Mouse (Mus musculus): Measurements from ENCODE around the gene Adora2a.

The Adora2a gene

DNA sequence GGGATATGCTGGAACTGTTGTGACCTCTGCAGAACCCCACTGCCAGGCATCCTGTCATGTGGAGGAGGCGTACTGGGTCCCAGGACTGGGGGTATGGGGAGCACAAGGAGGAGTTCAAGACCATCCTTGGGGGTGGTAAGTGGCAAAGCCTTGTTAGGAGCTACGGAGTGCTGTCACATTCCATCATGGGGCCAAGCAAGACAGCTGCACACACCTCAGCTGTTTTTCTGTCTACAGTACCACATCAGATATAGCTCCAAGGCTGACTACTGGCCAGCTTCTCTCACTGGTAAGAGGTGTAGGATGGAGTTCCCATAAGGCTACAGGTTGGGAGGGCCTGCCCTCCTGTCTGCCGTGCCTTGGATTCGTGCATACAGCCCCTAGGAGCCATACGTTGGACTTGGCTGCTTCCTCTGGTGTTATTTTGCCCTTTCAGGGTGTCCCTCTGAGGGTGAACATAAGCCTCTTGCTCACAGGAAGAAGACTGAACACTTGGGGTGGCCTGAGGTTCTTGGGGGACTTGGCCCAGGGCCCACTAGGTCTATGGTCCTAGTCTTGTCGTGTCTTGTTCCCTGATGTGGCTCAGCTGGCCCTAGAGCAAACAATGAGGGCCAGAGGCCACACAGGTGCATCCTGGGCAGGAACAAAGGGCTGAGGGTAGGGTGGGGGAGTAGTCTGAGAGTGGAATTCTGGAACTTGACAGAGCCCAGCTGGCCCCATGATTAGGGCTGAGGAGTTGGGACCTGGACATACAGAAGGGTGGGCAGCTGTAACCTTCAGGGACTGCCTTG lies 2.3 kb upstream of the Adora2a start:
- no peak for DNase-seq (ENCODE audit: low read depth, low spot score)

DNA sequence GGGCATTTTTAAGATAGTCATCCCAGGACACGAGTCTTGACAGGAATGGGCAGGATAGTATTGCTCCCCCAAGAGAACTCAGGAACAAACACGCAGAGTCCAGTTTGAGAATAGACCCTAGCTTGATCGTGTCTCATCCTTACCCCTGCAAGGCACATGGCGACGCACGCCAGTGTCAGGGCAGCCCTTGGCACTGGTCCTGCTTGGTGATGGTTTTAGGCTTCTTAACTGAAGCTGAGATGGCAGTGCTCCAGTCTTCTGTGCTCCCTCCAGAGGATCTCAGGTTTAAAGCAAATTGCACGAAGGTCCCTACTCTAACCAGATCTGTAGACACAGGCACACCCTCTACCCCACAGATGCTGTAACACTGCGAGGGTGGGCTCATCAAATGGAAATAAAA lies 921 bp upstream of the Adora2a start:
- no peak for DNase-seq (ENCODE audit: low read depth, low spot score)

DNA sequence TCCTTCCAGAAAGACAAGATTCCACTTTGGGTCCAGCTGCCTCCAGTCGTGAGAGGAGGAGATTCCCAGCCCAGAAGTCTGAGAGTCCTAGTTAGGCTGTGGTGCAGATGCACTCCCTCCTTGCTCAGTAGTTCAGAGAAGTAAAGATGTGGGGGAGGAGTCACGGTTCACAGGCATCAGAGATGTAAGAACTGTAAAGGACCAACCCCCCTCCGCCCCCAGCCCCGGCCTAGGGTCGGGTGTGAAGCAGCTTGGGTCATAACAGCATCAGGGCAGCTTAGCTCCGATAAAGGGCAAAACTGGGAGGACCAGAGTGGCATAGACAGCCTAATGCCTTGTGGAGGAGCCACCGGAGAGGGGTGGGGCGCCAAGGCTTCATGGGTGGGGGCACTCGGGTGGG lies 205 bp upstream of the Adora2a start:
- DNase-seq (ENCODE audit: low read depth, low spot score) = no peak

DNA sequence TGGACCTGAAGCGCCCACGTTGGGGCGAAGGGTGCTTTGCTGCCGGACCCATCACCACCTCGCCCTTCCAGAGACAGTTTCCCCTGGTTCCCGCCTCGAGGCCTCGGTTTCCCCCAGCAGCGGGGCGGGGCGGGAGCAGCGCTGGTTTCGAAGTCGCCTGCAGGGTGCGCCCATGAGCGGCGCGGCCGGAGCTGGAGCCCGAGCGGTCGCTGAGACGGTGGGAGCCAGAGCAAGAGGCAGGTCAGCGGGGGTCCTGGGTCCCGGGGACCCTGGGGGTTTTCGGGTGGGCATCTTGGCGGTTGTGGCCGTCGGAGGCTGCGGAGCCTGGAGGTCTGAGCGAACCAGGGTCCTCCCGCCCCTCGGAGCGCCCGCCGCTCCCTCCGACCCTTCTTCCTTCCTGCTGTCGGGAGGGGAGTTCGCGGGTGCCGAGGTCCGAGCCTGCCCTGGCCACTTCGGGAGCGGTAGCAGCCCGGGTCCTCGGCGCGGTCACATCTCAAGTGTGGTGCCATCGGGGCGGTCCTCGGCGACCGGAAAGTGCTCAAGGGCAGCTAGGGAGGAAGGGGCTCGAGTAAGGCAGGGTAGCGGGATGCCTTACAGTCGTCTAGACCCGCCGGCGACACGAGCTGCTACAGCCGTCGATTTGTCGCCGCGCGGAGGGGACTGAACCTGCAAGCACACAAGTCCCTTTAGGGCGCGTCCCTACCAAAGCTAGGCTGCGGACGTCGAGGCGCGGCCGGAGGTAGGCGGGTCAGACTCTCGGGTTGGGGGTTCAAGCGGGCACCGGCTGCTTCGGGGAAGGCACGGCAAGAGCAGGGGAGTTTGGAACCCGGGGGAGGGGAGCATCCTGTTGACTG lies 458 bp downstream of the Adora2a start:
- DNase-seq (ENCODE audit: low read depth, low spot score) = peak; percentile 35

DNA sequence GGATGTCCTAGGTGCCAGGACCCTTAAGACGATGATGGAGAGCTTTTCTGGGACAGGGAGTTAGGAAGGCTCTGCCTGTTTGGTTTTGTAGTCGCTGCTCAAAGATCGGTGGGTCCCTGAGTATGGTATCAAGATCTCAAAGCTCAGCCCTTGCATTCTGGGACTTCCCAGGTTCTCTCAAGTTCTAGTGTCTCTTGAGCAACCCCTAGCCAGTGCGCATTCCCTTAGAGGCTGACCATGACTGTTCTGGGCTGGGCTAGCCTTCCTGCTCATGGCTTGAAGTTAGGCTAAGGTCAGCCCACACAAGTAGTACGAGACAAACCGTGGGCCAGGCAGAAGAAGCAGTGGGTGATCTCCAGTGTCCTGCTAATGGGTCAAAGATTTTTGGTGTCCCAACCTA lies 1.5 kb downstream of the Adora2a start:
- DNase-seq (ENCODE audit: low read depth, low spot score) = no peak

DNA sequence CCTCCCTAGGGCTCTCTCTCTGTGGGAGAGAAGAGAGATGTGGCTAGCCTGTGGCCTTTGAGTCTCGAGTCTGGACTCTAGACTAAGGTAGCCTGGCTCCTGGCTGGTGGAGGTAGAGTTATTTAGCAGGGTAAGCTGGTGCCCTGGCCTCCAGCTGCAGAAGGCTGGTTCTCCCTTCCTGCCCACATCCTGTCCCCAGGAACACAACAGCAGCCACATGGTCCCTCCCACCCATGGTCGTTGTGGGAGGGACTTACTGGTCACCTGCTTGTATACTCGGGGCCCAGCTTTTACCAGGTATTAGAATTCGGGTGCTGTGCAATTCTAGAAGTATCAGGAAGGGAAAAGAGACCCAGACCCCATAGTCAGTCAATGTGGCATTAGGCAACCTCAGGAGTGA lies 3.6 kb downstream of the Adora2a start:
- DNase-seq (ENCODE audit: low read depth, low spot score) = no peak

DNA sequence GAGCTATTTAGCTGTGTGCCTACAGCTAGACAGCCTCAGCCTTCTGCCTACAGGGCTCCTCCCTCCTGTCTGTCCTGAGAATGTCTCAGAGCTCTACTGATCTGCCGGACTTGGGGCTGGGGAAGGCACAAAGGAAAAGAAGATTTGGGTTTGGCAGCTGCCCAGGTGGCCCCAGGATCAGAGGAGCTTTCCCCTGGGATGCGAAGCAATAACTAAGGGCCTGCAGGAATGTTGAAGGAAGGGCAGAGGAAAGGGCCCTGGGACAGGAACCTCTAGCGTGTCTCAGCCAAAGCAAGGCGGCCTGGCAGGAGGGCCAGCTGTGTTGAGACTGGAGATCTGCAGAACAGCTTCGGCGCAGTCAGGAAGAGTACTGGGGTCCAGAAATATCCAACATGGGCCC lies 6.3 kb downstream of the Adora2a start:
- no peak for DNase-seq (ENCODE audit: low read depth, low spot score)

DNA sequence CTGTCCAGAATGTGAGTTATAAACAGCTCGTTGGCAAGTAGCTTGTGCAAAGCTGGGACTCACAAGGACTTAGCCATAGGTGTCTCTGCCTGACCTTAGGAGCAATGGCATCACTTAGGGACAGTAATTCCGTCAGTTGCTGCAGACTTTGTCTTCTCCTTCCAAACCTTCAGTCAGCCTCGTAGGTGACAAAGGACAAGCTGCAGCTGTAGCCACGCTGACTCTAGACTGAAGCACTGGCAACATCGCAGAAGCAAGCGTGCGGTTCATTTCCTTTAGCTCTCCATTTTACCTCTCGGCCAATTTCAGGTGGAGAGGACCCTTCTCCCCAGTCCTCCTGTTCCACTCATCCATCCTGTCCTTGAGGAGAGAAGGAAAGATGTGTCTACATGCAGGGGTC lies 7.3 kb downstream of the Adora2a start:
- no peak for DNase-seq (ENCODE audit: low read depth, low spot score)

DNA sequence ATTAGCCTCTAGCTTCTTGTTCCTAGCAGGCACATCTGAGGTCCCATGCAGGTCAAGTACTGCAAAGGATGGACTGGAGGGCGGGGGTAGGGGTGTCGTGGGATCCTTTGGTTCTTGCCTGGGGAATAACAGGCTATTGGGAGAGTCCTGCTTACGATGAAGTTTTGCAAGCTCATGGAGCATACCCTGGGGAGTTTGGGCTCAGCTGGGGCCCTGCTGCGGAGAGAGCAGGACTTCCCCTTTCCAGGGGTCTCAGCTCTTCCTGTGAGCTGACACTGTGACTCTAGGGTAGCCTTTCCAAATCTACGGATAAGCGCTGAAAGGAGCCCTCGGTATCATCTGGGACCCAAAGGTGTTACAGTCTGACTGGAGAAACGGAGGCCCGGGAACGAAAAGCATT lies 7.7 kb downstream of the Adora2a start:
- no peak for DNase-seq (ENCODE audit: low read depth, low spot score)

DNA sequence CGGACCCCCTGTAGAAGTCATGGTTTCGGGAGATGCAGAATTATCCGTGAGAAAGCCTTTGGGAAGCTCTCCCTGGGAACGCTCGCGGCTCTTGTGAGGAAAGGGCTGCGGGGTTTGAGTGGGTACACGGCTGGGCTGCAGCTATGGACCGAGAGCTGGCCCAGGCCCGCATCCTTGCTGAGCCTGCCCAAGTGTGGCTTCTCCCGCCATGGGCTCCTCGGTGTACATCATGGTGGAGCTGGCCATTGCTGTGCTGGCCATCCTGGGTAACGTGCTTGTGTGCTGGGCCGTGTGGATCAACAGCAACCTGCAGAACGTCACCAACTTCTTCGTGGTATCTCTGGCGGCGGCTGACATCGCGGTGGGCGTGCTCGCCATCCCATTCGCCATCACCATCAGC lies 9.1 kb downstream of the Adora2a start:
- DNase-seq (ENCODE audit: low read depth, low spot score) = no peak

DNA sequence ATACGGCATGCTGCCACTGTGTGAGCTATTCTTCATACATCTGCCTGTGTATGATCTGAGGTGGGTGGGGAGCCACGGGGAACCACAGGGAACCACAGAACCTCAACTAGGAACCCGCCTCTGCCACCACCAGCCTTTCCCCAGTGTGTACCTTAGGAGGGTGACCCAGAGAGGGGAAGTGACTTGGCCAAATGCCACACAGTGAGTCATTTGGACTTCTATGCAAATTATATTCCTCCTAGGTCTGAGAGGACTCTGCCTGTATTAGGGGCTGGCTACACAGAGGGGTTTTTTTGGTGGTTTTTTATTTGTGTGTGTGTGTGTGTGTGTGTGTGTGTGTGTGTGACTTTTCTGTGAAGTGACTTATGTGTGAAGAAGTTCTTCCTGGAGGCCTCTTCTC lies 9.9 kb downstream of the Adora2a start:
- no peak for DNase-seq (ENCODE audit: low read depth, low spot score)

DNA sequence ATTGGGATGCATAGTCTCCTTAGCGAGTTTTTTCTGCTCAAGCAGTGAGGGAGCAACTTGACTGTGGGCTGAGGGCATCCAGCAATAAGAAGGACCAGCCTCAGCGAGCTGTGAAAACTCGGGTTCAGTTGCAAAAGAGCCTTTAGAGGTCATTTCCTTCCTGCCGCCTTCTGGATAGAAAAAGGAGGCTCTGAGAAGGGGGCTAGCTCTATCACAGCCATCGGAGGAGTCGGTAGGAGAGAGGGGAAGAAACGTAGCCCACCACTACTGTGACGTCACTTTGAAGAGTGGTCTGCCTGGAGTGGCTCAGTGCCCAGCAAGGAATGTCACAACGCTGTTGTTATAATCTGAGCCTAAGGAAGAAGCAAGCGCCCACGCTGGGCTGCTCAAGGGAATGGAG lies 10.4 kb downstream of the Adora2a start:
- DNase-seq (ENCODE audit: low read depth, low spot score) = no peak

DNA sequence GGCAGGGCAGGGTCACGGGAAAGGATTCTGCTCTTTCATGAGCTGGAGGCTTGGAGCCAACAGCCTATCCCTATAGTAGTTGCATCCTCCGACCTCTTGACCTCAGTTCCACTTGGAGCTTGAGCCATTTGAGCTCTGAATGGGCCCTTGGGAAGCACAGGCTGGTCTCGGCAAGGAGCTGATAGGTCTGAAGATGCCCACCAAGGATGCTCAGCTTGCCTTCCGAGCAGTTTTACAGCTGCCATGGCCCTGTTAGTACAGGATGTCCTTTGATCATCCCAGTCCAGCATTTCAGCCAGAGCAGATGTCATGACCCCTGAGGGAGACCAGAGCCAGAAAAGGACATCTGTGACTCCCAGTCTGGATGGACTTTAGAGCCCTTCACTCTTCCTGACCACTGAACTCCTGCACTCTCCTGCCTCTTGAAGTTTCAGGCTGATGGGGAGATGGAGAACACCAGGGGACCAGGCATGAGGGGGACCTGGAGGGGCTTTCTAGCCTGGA lies 11.6 kb downstream of the Adora2a start:
- no peak for DNase-seq (ENCODE audit: low read depth, low spot score)

DNA sequence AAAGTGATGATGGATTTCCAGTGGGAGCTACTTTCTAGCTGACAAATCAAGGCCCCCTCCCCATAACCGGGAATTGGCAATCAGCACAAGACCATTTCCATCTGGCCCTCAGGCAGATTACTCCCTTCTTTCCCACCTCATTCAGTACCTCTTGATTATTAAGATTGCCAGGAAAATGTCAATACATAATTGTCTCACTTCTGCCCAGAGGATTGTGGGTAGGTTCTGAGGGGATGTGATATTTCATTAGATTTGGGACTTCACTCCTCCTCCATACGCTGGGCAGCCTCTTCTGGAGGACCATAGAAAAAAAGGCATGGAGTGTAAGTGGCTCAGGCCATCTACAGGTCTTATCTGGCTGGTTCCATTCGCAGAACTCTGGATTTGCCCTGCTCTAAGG lies 15.6 kb downstream of the Adora2a start:
- no peak for DNase-seq (ENCODE audit: low read depth, low spot score)

DNA sequence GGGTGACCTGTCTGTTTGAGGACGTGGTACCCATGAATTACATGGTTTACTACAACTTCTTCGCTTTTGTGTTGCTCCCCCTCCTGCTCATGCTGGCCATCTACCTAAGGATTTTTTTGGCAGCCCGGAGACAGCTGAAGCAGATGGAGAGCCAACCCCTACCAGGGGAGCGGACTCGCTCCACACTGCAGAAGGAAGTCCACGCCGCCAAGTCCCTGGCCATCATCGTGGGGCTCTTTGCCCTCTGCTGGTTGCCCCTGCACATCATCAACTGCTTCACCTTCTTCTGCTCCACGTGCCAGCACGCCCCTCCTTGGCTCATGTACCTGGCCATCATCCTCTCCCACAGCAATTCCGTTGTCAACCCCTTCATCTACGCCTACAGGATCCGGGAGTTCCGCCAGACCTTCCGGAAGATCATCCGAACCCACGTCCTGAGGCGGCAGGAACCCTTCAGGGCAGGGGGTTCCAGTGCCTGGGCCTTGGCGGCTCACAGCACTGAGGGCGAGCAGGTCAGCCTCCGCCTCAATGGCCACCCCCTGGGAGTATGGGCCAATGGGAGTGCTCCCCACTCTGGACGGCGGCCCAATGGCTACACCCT lies 16.6 kb downstream of the Adora2a start:
- DNase-seq (ENCODE audit: low read depth, low spot score) = no peak

DNA sequence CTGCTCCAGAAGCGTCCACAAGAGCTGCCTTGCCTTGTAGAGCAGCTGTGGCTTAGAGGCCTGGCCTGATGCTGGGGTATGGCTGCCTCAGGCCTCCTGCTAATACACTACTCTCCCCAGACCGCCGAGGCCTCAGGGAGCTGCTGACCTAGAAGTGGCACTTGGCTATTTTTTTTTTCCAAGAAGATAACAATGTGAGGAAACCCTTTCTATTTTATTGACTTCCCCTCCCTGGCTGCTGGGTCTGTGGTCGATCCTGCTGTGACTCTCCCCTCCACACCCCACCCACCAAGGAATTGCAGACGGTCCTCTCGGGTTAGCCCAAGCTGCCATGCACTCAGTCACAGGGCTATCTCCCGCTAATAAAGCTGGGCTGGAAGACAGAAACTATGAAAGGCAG lies 17.5 kb downstream of the Adora2a start:
- DNase-seq (ENCODE audit: low read depth, low spot score) = no peak

DNA sequence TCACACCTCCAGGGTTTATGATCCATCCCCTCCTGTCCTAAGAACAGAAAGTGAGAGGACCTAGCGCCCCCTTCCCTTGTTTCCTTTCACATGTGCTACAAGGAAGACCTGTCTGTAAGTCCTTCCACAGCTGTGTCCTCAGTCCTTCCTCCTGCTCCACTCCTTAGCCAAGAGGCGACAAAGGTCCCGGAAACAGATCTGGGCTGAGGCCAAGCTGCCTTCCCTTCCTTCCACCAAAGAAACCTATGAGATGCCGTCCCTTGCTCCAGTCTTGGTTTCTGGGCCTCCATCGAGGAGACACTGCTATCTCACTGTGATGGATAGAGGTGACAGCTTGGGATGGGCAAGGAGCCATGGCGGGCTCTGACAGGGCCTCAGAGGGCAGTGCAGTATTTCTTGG lies 18.4 kb downstream of the Adora2a start:
- no peak for DNase-seq (ENCODE audit: low read depth, low spot score)

DNA sequence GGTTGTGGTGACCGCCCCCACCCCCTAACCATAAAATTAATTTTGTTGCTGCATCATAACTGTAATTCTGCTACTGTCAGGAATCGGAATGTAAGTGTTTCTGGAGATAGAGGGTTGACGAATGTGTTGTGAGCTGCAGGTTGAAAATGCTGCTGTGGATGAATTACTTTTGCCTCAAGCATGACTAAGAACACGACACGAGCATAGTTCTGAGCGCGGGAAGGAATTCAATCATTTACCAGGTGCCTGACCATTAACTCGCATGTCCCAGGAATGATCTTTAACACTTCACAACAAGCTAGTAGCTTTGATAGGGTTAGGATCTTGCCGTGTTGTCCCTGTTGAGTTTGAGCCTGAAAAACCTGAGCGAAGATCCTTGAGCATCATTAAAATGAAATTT lies 20.6 kb downstream of the Adora2a start:
- no peak for DNase-seq (ENCODE audit: low read depth, low spot score)

DNA sequence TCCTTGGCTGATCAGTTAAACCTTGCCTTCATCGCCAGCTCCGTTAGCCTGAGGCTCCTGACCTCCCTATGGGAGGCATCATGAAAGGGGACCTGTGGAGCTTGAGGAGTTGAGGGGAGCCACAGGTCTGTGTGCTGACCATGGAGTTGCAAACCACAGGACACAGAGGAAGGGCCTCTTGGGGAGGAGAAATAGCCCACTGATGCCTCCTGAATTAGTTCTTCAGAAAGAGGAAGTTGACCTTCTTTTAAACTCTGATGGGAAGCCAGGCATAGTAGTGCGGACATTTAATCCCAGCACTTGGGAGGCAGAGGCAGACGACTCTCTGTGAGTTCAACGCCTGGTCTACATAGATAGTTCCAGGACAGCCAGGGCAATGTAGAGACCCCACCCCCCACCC lies 22.2 kb downstream of the Adora2a start:
- DNase-seq (ENCODE audit: low read depth, low spot score) = no peak

DNA sequence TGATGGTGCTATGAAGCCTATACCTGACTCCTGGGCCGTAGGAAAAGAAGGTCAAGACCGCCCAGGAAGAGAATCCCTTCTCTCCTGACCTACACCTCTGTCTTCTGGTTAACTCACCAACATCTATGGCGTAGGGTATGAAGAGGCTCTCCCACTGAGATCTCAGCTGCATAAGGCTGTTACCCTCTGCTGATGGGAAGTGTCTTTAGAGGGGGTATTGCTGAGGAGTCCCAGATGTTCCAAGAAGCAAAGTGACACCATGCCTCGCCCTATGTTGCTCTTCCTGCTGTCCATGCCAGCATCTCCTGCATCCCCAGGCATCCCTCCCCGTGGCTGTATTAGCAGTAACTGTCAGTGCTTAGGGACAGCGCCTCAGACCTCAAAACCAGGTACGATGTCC lies 22.7 kb downstream of the Adora2a start:
- DNase-seq (ENCODE audit: low read depth, low spot score) = no peak

DNA sequence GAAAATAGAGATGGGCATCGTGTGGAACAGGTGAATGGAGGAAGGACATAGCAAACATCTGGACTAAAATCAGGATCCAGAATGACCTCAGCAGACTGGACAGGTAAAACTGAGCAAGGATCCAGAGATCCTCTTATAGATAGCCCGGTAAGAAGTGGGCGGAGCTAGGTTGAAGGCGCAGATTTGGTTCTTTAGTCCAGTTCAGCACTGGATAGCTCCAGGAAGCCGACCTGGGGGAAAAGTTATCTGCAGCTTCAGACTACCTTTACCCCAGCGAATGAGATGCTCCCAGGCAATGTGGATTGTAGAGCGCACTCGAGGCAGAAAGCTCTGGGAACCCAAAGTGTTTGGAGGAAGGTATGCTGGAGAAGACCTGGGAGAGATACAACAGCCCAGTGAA lies 25.3 kb downstream of the Adora2a start:
- no peak for DNase-seq (ENCODE audit: low read depth, low spot score)

DNA sequence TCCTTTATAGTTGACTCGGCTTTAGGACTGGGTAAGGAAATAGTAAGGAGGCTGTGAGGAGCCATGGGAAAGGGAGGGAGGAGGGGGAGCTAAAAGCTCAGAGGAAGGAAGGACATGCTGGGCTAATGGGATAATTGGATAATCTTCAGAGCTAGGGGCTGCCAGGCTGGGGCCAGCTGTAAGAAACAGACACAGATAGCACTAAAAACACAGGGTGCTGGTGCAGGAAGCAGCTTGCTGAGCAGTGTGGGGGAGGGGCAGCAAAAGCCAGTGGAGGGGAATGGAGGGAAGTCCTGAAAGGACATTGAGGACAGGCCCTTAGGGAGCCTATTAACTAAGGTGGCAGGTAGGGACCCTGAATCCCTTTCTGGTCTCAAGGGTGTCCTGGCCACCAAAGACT lies 27.9 kb downstream of the Adora2a start:
- DNase-seq (ENCODE audit: low read depth, low spot score) = peak; percentile 8

DNA sequence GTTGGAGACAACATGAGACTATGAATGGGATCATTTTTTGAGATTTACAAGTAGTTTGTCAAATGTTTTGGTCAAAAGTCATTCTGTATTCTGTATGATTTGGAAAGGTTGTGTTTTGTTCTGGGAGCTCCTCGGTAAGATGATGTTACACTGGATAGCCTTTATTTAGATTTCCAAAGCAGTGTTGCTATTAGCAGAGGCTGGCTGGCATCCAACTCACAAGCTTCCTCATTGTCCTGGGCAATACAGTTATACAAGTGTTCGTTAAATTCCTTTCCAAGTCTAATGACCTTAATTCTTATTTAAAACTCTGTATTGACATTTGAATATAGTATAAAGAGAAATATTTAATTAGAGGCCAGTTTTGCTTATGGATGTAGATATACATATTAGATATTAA lies 28.6 kb downstream of the Adora2a start:
- DNase-seq (ENCODE audit: low read depth, low spot score) = no peak
